Mouse (Mus musculus) mouse trophoblast stem cell (cell line): Measurements from ENCODE around the gene Pagr1a.

ENCODE experiments used
- in situ Hi-C, 2 experiments: fragments of 300-500 bp; cut with MseI, MboI; formaldehyde crosslinking; loops; 2 replicates in 1 of 2; 3 replicates in 1 of 2; pipeline ENCODE4 v1.15.1; 2025

Pagr1a gene

GRCm38 (mm10) chr7:127003620-127004019 is 13.5 kb downstream of the Pagr1a start:
- in situ Hi-C loops: no loop called here

DNA sequence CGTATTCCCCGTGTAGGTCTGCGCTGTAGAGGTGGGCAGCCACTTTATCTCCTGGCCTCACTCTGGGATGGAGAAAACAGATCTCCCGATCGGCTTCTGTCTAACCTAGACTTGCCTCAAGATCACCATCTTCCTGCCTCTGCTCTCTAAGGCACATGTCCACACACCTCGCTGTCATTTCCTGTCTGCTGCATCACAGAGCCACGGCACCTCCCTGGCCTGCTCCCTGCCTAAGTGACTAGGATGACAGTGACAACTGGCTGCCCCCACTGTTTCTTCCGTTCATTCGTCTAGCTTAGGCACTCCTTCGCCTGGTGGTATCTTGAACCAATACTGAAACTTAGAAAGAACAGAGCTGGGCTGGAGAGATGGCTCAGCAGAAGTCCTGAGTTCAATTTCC is 17.6 kb downstream of the Pagr1a start:
- in situ Hi-C loops: no loop called here

GRCm38 (mm10) chr7:126996449-126996848 is 20.7 kb downstream of the Pagr1a start:
- in situ Hi-C loops: no loop called here

DNA sequence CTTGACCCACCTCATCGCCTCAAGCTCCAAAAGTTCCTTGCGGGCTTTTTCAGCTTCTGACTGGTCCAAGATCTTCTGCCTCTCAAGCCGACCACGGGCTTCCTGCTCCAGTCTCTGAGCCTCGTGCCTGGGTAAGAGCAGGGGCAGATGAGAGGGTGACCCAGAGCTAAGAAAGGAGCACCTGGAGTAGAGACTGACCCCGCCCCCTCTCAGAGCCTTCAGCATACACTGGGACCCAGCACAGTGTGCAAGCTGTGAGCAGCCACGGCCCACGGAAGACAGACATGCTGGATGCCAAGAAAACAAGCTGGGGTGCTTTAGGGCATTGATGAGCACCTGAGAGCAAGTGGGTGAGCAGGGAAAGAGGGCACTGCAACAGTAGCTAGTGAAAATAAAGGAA is 28.3 kb downstream of the Pagr1a start:
- in situ Hi-C loops: no loop called here

DNA sequence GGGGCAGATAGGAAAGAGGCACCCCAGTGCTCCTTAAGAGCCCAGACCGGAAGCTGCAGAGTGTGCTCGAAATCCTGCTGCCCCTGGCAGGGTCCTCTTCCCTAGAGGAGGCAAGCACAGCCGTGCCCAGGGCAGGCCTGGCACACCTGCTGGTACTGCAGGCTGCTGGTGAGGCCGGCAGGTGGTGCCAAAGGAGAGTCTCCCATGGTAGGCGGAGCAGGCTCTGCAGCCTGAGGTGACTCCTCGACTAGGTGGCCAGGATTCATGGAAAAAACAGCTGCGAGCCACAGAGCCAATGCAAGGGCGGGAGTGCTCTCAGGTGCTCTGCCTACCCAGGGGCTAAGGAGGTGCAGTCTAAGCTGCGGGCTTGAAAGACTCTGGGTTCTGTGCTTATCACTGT is 30.8 kb downstream of the Pagr1a start:
- in situ Hi-C loops: no loop called here

GRCm38 (mm10) chr7:126984667-126985444 is 32.3 kb downstream of the Pagr1a start:
- in situ Hi-C loops: no loop called here

DNA sequence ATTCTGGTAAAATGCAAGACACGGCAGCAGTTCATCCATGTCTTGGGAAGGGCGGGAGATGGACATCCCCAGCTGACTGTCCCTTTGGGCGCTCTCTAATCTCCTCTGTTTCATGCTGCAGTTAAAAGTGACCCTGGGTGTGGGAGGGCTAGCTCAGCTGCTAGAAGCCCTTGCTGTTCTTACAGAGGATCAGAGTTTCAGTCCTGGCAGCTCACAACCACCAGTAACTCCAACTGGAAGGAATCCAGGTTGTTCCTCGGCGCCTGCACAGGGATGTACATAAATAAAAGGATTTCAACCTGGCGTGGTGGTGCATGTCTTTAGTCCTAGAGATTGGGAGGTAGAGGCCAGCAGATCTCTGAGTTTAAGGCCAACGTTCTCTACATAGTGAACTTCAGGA is 34.0 kb downstream of the Pagr1a start:
- in situ Hi-C loops: no loop called here

GRCm38 (mm10) chr7:126982054-126982453 is 35.1 kb downstream of the Pagr1a start:
- in situ Hi-C loops: no loop called here

GRCm38 (mm10) chr7:126981601-126982000 is 35.6 kb downstream of the Pagr1a start:
- in situ Hi-C loops: no loop called here

DNA sequence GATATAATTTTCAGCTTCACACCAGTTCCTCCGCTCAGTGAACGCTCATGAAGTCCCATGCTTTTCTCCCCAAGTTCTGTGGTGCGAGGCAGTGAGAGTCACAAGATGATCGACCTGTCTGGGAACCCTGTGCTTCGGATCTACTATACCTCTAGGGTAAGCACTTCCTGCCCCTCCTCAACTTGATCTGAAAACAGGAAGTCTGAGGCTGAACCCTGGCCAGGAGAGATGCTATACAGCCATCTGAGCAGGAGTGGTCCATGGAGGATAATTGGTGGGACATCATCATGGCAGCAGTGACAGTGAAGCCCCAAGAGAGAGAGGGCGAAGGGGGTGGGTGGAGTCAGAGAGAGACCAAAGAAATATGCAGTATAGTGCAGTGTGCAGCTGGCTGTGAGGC is 38.3 kb downstream of the Pagr1a start:
- in situ Hi-C loops: no loop called here

GRCm38 (mm10) chr7:126976878-126977459 is 40.2 kb downstream of the Pagr1a start:
- in situ Hi-C loops: no loop called here

DNA sequence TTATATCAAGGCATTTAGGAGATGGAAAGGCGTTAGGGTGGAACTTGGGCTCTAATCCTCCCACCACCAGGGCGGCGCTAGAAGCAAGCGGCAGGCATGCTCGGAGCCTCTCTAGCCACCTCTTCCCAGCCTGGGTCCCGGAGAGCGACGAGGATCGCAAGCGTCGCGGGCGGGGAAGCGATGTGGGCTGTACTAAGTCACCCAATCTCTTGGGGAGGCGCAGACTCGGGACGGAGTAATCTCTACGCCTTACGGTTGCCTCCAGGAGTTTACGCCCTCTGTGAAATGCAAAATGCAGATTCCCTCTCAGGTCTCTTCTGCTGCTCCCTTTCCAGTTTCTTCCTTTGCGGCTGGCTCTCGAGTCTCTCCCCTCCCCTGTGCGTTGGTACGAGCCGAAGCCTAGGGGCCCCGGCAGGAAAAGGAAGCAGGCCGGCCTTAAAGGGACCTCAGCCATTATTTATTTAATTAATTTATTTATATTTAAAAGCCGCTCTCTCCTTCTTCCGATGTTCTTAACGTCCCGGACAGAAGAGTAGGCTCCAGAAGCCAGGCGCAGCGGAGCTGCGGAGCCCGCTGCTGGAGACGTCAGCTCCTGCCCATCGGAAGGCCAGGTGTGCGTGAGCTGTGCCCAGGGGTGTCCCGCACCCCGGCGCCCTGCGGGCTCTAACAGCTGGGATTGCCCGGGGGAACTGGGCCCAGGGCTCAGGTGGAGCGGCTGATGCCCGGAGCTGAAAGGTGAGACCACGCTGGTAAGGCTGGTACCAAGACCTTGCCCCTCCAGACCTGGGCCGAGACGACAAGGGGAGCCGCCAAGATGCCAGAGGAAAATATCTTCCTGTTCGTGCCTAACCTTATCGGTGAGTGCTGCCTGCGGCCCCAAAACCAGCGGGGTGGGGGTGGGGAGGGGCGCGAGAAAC is 40.9 kb downstream of the Pagr1a start, which contains the start of gene Cdiptos:
Cdiptos (minus strand) TSS at position 149 of the 917 bp plus-strand sequence.
- in situ Hi-C loops: no loop called here

DNA sequence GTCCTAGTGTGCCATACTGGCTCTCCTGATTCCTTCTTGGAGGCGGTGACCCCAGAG is 41.4 kb downstream of the Pagr1a start, which contains the start of gene Cdipt:
Cdipt (plus strand) TSS at position 22 of the 57 bp plus-strand sequence.
- in situ Hi-C loops: no loop called here

DNA sequence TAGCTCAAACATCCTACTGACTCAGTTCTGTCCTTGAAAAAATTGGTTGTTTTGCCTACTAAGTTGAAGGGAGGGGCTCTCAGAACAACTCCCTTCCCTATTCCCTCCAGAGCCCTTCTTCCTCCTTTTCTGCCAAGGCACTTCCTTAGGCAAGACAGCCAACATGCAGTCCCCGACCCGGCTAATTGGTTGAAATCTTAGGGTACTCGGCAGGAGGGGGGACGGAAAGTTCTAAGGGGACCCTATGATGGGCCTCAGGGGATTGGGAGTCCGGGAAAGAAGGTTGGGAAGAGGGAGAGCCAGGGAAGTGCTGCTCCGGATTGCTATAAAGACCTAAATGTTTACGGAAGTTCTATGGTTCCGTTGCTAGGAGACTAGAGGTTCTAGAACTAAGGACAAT is 41.7 kb downstream of the Pagr1a start:
- in situ Hi-C loops: no loop called here

DNA sequence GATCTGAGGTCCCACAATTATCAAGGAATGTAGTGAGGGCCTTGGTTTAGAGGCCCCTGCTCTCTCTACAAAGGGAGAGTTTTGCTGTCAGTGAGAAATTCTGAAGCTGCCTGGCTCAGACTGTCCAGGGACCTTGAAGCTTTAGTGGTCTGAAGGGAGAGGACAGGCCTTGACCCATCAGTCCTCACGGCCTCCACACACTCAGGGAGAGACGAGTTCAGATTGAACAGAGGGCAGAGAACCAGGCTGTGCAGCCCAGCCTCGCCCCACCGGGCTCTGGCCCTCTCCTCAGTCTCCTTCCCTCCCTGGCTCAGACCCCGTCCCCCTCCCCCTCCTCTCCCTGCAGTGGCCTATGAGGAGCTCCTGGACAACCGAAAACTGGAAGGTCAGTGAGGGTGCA is 49.8 kb downstream of the Pagr1a start:
- in situ Hi-C loops: loop anchor here (10.0 to 25.0 kb wide), 2 partner anchors 130 to 143 kb away; partner anchors contain the start of genes 4930451I11Rik (in 1 of the 2) and Doc2a (in 1 of the 2)

GRCm38 (mm10) chr7:126965568-126965967 is 51.6 kb downstream of the Pagr1a start:
- in situ Hi-C loops: loop anchor here (10.0 to 25.0 kb wide), 2 partner anchors 128 to 141 kb away; partner anchors contain the start of genes 4930451I11Rik (in 1 of the 2) and Doc2a (in 1 of the 2)
